17 mouse cellular contexts compared by ENCODE assay signal in genomic region chr9:36942131-36942530, GRCm38 (mm10).
A peak's percentile ranks its signal among the peaks of the same experiment; 100 is the strongest.
DNase-seq lines count a peak whose midpoint lies in the region; ATAC-seq and TF ChIP-seq lines count a peak whose summit lies in the region.
"Had no signal": no experiment of that assay in that cellular context is flagged by ENCODE, and none has a peak within 500 bp of the region (broad histone marks: within the 10 kb centered on the region; RNA-seq: fewer than 3 reads in every experiment).

No protein-coding gene starts in this region.

- TF ChIP-seq POLR2A in cortical plate, adult 2 months (IDR thresholded peaks at IDR 0.05; ENCODE audit: extremely low read depth, insufficient read depth, low read length): no peak

- H3K9ac ChIP-seq in forebrain, embryonic 15.5 days (replicated peaks): no peak overlapping the region
- H3K9ac ChIP-seq in stomach, postnatal 0 days (ENCODE audit: low read length): no peak overlapping the region
- H3K9ac ChIP-seq: forebrain, embryonic 12.5 days; heart, embryonic 13.5 days; hindbrain, embryonic 15.5 days had no signal

- 86% methylated on average over 4 of the region's 4 CpGs for WGBS in forebrain, embryonic 10.5 days
- WGBS in forebrain, embryonic 15.5 days: 63% methylated on average over 4 of the region's 4 CpGs
- 46% methylated on average over 4 of the region's 4 CpGs for WGBS in stomach, postnatal 0 days

- no peak overlapping the region for H3K4me3 ChIP-seq in forebrain, embryonic 10.5 days
- H3K4me3 ChIP-seq in forebrain, embryonic 15.5 days: no peak overlapping the region
- H3K4me3 ChIP-seq in layer of hippocampus, adult 2 months: no peak overlapping the region
- H3K4me3 ChIP-seq in cortical plate, adult 2 months (ENCODE audit: insufficient read depth, low read length): no peak overlapping the region
- H3K4me3 ChIP-seq in stomach, postnatal 0 days (ENCODE audit: low read depth, low read length): no peak overlapping the region
- H3K4me3 ChIP-seq: forebrain, embryonic 12.5 days; heart, embryonic 13.5 days; hindbrain, embryonic 15.5 days had no signal

- H3K9me3 ChIP-seq in forebrain, embryonic 10.5 days: no peaks in the 10 kb centered on the region
- H3K9me3 ChIP-seq in forebrain, embryonic 15.5 days: no peaks in the 10 kb centered on the region
- no peaks in the 10 kb centered on the region for H3K9me3 ChIP-seq in stomach, postnatal 0 days (ENCODE audit: control insufficient read depth, low read length)
- H3K9me3 ChIP-seq: forebrain, embryonic 12.5 days; heart, embryonic 13.5 days; hindbrain, embryonic 15.5 days had no signal

- H3K27ac ChIP-seq in forebrain, embryonic 10.5 days: 0 out of 2 replicates have a peak overlapping the region, but pooled peaks have one; percentile 4
- no peak overlapping the region for H3K27ac ChIP-seq in forebrain, embryonic 15.5 days (replicated peaks)
- peak overlapping the region; percentile 89 for H3K27ac ChIP-seq in layer of hippocampus, adult 2 months
- H3K27ac ChIP-seq in cortical plate, adult 2 months (ENCODE audit: insufficient read depth, low read length): peak overlapping the region; percentile 71
- H3K27ac ChIP-seq in stomach, postnatal 0 days (replicated peaks): no peak overlapping the region
- H3K27ac ChIP-seq: forebrain, embryonic 12.5 days; heart, embryonic 13.5 days; hindbrain, embryonic 15.5 days had no signal

- H3K36me3 ChIP-seq in forebrain, embryonic 10.5 days (replicated peaks): no peaks in the 10 kb centered on the region
- no peaks in the 10 kb centered on the region for H3K36me3 ChIP-seq in forebrain, embryonic 15.5 days
- H3K36me3 ChIP-seq in stomach, postnatal 0 days (ENCODE audit: control insufficient read depth, insufficient read depth, low read length): no peaks in the 10 kb centered on the region
- H3K36me3 ChIP-seq: forebrain, embryonic 12.5 days; heart, embryonic 13.5 days; hindbrain, embryonic 15.5 days had no signal

- H3K4me2 ChIP-seq in forebrain, embryonic 15.5 days (replicated peaks): no peak overlapping the region
- no peak overlapping the region for H3K4me2 ChIP-seq in stomach, postnatal 0 days (replicated peaks; ENCODE audit: low read depth)
- H3K4me2 ChIP-seq: forebrain, embryonic 12.5 days; heart, embryonic 13.5 days; hindbrain, embryonic 15.5 days had no signal

- ATAC-seq in forebrain, embryonic 15.5 days (replicated peaks): no peak
- no peak for ATAC-seq in stomach, postnatal 0 days (ENCODE audit: low FRiP score, low TSS enrichment)
- ATAC-seq: activated CD4-positive, CD25-positive, alpha-beta regulatory T cell, adult 4 months; intestine, embryonic 16.5 days; Patski had no signal

- TF ChIP-seq CTCF in layer of hippocampus, adult 2 months (conservative IDR thresholded peaks at IDR 0.05): no peak
- no peak for TF ChIP-seq CTCF in cortical plate, adult 2 months (IDR thresholded peaks at IDR 0.05; ENCODE audit: extremely low read depth, insufficient read depth, low read length)
- no peak for TF ChIP-seq CTCF in stomach, postnatal 0 days (IDR thresholded peaks at IDR 0.05; ENCODE audit: low read depth)

- peaks cover 70% of the 10 kb centered on the region for H3K4me1 ChIP-seq in forebrain, embryonic 10.5 days
- H3K4me1 ChIP-seq in forebrain, embryonic 15.5 days: peaks cover 18% of the 10 kb centered on the region
- H3K4me1 ChIP-seq in cortical plate, adult 2 months (ENCODE audit: control insufficient read depth, insufficient read depth, low read length): peaks cover 15% of the 10 kb centered on the region
- no peaks in the 10 kb centered on the region; the same call in 1 of the 2 replicates for H3K4me1 ChIP-seq in stomach, postnatal 0 days (replicated peaks; ENCODE audit: control insufficient read depth, insufficient read depth)

- H3K27me3 ChIP-seq in forebrain, embryonic 10.5 days (ENCODE audit: poor library complexity, severe bottlenecking): no peaks in the 10 kb centered on the region
- H3K27me3 ChIP-seq in forebrain, embryonic 15.5 days: no peaks in the 10 kb centered on the region
- H3K27me3 ChIP-seq in stomach, postnatal 0 days (ENCODE audit: control insufficient read depth, insufficient read depth, low read length): no peaks in the 10 kb centered on the region
- H3K27me3 ChIP-seq: heart, embryonic 13.5 days; hindbrain, embryonic 15.5 days had no signal

- DNase-seq in forebrain, embryonic 10.5 days (ENCODE audit: extremely low spot score, low spot score): no peak
- peak in 1 of 2 experiments; percentile 42 for DNase-seq in layer of hippocampus, adult 2 months (ENCODE audit: low spot score in 2 of 2)
- DNase-seq in layer of hippocampus, postnatal 14 days (ENCODE audit: low spot score in 2 of 2): no peak
- DNase-seq in telencephalon, adult 2 months (ENCODE audit: low read depth, low spot score): peak; percentile 78
- no peak for DNase-seq in stomach, postnatal 0 days (ENCODE audit: low spot score)
- DNase-seq: adrenal gland, postnatal 14 days; cerebellum, adult 18-20 months; gastrocnemius, postnatal 36 days; heart, postnatal 36 days had no signal

- no peak for TF ChIP-seq EP300 in stomach, postnatal 0 days (optimal IDR thresholded peaks at IDR 0.05)

Comparison
In these comparisons a context has a peak if more than half of its experiments do, and no peak if none do; other contexts are left out.
1. H3K27ac ChIP-seq: peak in forebrain, embryonic 10.5 days (single experiment), layer of hippocampus, adult 2 months (single experiment) and cortical plate, adult 2 months (single experiment); none in forebrain, embryonic 15.5 days (single experiment) and stomach, postnatal 0 days (single experiment).